Mouse (Mus musculus): ENCODE results near the gene Phyhipl. TPM values are rescaled to one million over a fixed set of nuclear protein-coding genes. Genes with fewer than 3 reads are reported as not detected.

The Phyhipl gene
- polyA plus RNA-seq, 2 experiments = 1.4 to 1.5 TPM

DNA sequence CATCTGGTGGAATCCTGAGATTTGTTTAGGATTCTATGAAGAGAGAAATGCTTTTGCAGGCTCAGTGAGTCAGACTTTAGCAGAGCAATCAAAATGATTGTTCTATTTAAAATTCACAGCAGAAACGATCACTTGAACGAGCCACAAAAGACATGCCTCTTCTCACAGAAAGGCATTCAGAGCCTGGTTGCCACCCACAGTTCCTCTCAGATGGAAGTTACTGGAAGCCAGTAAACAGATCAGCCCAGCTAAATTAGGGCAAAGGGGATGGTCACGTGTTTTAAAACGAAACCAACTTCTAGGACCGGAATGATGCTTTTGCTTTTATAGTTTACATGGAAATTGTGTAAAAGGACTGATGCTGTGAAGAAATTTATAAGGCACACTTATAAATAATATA, 6.9 kb downstream of the Phyhipl start:
- Histone ChIP-seq H3K9ac (ENCODE audit: low read depth, low read length, severe bottlenecking) (no peak overlapping the region), H3K4me1 (ENCODE audit: control insufficient read depth, insufficient read depth, low read length) (no peaks in the 10 kb centered on the region), H3K9me3 (ENCODE audit: control insufficient read depth, low read length) (no peaks in the 10 kb centered on the region), H3K4me3 (replicated peaks; ENCODE audit: low read length) (no peak overlapping the region), H3K27ac (replicated peaks; ENCODE audit: low read depth, low read length) (no peak overlapping the region), H3K4me2 (replicated peaks; ENCODE audit: low read depth, low read length, severe bottlenecking) (no peak overlapping the region), H3K36me3 (ENCODE audit: control insufficient read depth, insufficient read depth, low read length) (no peaks in the 10 kb centered on the region), H3K27me3 (ENCODE audit: control insufficient read depth, insufficient read depth, low read length) (no peaks in the 10 kb centered on the region)
- ATAC-seq (ENCODE audit: low FRiP score, low read depth) = no peak
- WGBS = 55% methylated on average over 5 of the region's 5 CpGs
- DNase-seq (ENCODE audit: low spot score) = no peak
- TF ChIP-seq POLR2A (IDR thresholded peaks at IDR 0.05; ENCODE audit: borderline replicate concordance, extremely low read depth, insufficient read depth, insufficient read length) = no peak

DNA sequence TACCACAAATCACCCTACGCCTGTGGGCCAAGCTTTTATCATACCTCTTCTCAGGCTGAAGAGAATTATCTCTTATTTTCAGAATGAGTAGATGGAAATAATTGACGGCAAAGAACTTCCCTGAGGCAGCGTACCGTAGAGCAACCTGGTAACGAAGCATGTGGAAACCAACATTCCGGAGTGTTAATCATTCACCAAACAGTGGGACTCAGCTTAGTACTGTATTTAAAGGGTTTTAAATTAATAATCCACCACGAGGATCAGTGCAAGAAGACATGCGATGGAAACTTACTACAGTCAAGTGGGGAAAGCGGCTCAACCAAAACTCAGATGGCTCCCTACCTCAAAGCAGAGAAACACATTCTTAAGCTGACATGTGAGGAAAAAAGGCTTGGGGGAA, 12.6 kb downstream of the Phyhipl start:
- Histone ChIP-seq H3K4me3 (replicated peaks; ENCODE audit: low read length) (no peak overlapping the region), H3K9me3 (ENCODE audit: control insufficient read depth, low read length) (no peaks in the 10 kb centered on the region), H3K4me2 (replicated peaks; ENCODE audit: low read depth, low read length, severe bottlenecking) (no peak overlapping the region), H3K9ac (ENCODE audit: low read depth, low read length, severe bottlenecking) (no peak overlapping the region), H3K36me3 (ENCODE audit: control insufficient read depth, insufficient read depth, low read length) (no peaks in the 10 kb centered on the region), H3K4me1 (ENCODE audit: control insufficient read depth, insufficient read depth, low read length) (0 out of 2 replicates have a peak, but pooled peaks cover 4% of the 10 kb centered on the region), H3K27ac (replicated peaks; ENCODE audit: low read depth, low read length) (no peak overlapping the region), H3K27me3 (ENCODE audit: control insufficient read depth, insufficient read depth, low read length) (no peaks in the 10 kb centered on the region)
- WGBS = 64% methylated on average over 9 of the region's 9 CpGs
- DNase-seq (ENCODE audit: low spot score) (no peak), ATAC-seq (ENCODE audit: low FRiP score, low read depth) (no peak)
- no peak for TF ChIP-seq POLR2A (IDR thresholded peaks at IDR 0.05; ENCODE audit: borderline replicate concordance, extremely low read depth, insufficient read depth, insufficient read length)

DNA sequence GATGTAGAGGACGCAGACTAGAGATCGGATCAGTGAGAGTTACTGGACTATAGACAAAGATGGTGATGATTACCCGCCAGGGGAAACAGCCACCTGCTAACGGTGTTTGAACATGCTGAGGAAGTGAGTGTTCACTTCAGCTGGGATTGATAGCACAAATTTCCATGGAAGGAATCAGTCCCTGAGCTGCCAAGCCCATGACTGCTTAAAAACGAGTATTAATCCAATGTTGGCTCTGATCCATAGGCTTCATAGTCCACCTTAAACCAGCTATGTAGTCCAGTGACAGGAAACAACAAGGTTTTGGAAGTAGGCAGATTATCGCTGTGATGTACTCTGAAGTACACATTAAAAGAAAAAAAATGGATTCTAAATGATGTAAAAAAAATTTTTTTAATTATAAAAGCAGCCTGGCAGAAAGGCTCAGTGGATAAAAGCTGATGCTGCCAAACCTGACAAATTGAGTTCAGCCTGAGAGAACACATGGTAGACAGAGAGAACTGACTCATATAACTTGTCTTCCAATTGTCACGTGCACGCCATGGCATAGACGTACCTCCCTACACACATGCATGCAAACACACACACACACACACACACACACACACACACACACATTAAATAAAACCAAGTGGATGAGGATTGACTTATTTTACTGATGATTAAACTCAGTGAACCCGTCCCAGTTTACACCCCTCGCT, 14.7 kb downstream of the Phyhipl start:
- H3K9ac ChIP-seq (ENCODE audit: low read depth, low read length, severe bottlenecking) = no peak overlapping the region
- H3K4me2 ChIP-seq (replicated peaks; ENCODE audit: low read depth, low read length, severe bottlenecking) = no peak overlapping the region
- TF ChIP-seq POLR2A (IDR thresholded peaks at IDR 0.05; ENCODE audit: borderline replicate concordance, extremely low read depth, insufficient read depth, insufficient read length) = no peak
- no peak overlapping the region for H3K27ac ChIP-seq (replicated peaks; ENCODE audit: low read depth, low read length)
- no peaks in the 10 kb centered on the region for H3K27me3 ChIP-seq (ENCODE audit: control insufficient read depth, insufficient read depth, low read length)
- H3K36me3 ChIP-seq (ENCODE audit: control insufficient read depth, insufficient read depth, low read length) = no peaks in the 10 kb centered on the region
- WGBS = 75% methylated on average over 11 of the region's 11 CpGs
- no peaks in the 10 kb centered on the region for H3K9me3 ChIP-seq (ENCODE audit: control insufficient read depth, low read length)
- H3K4me1 ChIP-seq (ENCODE audit: control insufficient read depth, insufficient read depth, low read length) = 0 out of 2 replicates have a peak, but pooled peaks cover 4% of the 10 kb centered on the region
- ATAC-seq (ENCODE audit: low FRiP score, low read depth) (no peak), DNase-seq (ENCODE audit: low spot score) (peak; percentile 55)
- H3K4me3 ChIP-seq (replicated peaks; ENCODE audit: low read length) = no peak overlapping the region

DNA sequence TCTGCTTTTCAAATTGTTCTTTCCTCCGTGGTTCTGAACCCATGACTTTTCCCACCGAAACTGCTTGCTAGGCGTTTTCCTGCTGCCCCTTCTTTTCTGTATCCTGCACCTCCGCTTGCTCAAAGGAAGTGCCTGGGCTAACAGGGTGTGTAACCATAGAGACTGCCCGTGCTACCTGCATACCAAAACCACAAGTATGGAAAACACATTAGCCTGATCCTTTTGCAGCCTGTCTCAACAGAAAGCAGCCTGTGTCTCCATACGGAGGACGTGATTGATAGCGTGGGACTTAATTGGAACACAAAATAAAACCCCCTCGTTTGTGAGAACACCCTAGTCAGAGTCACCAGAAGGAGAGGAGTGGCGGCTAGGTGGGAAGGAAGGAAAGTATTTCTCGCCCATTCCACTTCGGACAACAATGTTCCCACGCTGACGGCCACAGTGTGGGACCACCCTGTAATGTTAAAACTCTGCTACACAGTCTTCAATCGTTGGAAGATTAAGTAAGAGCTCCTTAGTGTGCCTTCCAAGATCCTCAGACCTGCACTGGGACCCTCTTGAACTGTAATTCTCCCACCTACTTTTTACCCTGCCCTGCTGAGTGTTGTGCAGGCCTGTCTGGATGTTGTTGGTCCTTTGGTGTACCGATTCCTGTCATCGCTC, 15.6 kb downstream of the Phyhipl start:
- H3K27ac ChIP-seq (replicated peaks; ENCODE audit: low read depth, low read length) = peak overlapping the region; percentile 52
- H3K4me2 ChIP-seq (replicated peaks; ENCODE audit: low read depth, low read length, severe bottlenecking) = no peak overlapping the region
- ATAC-seq (ENCODE audit: low FRiP score, low read depth) (peak; percentile 58), DNase-seq (ENCODE audit: low spot score) (no peak)
- H3K9ac ChIP-seq (ENCODE audit: low read depth, low read length, severe bottlenecking) = no peak overlapping the region
- no peak overlapping the region for H3K4me3 ChIP-seq (replicated peaks; ENCODE audit: low read length)
- H3K36me3 ChIP-seq (ENCODE audit: control insufficient read depth, insufficient read depth, low read length) = no peaks in the 10 kb centered on the region
- H3K4me1 ChIP-seq (ENCODE audit: control insufficient read depth, insufficient read depth, low read length) = 0 out of 2 replicates have a peak, but pooled peaks cover 4% of the 10 kb centered on the region
- no peak for TF ChIP-seq POLR2A (IDR thresholded peaks at IDR 0.05; ENCODE audit: borderline replicate concordance, extremely low read depth, insufficient read depth, insufficient read length)
- H3K27me3 ChIP-seq (ENCODE audit: control insufficient read depth, insufficient read depth, low read length) = no peaks in the 10 kb centered on the region
- no peaks in the 10 kb centered on the region for H3K9me3 ChIP-seq (ENCODE audit: control insufficient read depth, low read length)
- WGBS = 40% methylated on average over 17 of the region's 17 CpGs

DNA sequence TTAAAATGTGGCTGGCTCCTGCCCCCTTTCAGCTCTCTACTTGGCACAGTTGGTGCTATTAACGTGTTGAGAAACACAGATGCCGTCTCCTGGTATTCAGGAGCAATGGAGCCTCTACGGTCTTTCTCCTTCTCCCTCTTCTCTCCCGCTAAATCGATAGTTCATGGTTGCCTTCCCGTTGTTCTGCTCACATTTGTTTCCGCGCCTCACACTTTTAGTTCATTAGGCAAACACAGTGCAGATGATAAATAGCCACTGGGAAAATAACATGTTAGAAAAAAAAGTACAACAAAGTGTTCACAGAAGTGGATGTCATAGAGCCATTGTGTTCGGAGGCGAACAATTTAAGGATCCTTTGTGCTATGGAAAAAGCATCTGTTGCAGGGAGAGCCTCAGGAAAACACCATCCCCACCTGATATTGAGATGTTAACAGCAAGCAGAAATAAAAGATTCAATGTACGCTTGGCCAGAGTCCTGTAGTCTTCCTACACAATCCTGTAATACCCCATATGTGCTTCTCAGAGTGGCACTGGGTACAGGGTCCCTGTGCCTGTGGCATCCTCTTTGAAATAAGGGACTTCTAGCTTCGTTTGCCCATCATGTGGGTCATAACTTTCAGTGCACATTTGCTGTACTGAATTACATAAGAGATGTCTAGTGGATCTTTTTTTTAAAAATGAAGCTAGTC, 18.0 kb downstream of the Phyhipl start:
- Histone ChIP-seq H3K9ac (ENCODE audit: low read depth, low read length, severe bottlenecking) (no peak overlapping the region), H3K27me3 (ENCODE audit: control insufficient read depth, insufficient read depth, low read length) (no peaks in the 10 kb centered on the region), H3K27ac (replicated peaks; ENCODE audit: low read depth, low read length) (no peak overlapping the region), H3K4me3 (replicated peaks; ENCODE audit: low read length) (no peak overlapping the region), H3K4me2 (replicated peaks; ENCODE audit: low read depth, low read length, severe bottlenecking) (no peak overlapping the region), H3K36me3 (ENCODE audit: control insufficient read depth, insufficient read depth, low read length) (no peaks in the 10 kb centered on the region), H3K9me3 (ENCODE audit: control insufficient read depth, low read length) (no peaks in the 10 kb centered on the region), H3K4me1 (ENCODE audit: control insufficient read depth, insufficient read depth, low read length) (0 out of 2 replicates have a peak, but pooled peaks cover 4% of the 10 kb centered on the region)
- WGBS = 87% methylated on average over 12 of the region's 12 CpGs
- TF ChIP-seq POLR2A (IDR thresholded peaks at IDR 0.05; ENCODE audit: borderline replicate concordance, extremely low read depth, insufficient read depth, insufficient read length) = no peak
- ATAC-seq (ENCODE audit: low FRiP score, low read depth) = no peak
- no peak for DNase-seq (ENCODE audit: low spot score)

Measured in limb, embryonic 14.5 days (tissue).